Mouse (Mus musculus) megakaryocyte, embryonic 14.5 days (primary cell): ENCODE results near the gene Itprid2. TPM values are rescaled to one million over a fixed set of nuclear protein-coding genes. Genes with fewer than 3 reads are reported as not detected.

Experiments used
- H3K27me3 ChIP-seq: replicated peaks from 2 replicates; pipeline ENCODE3; 2012; ENCODE audit warnings: inconsistent platforms
- H3K36me3 ChIP-seq: replicated peaks from 2 replicates; pipeline ENCODE3; 2012; ENCODE audit warnings: low read length, inconsistent platforms, mixed read lengths
- H3K4me1 ChIP-seq: 2 replicates; pipeline ENCODE4 v1.6.1; 2012; ENCODE audit warnings: inconsistent platforms
- H3K4me3 ChIP-seq: replicated peaks from 2 replicates; pipeline ENCODE3; 2012; ENCODE audit warnings: moderate library complexity, mild to moderate bottlenecking, inconsistent platforms
- H3K9me3 ChIP-seq: 2 replicates; pipeline ENCODE4 v1.6.1; 2012; ENCODE audit warnings: inconsistent platforms
- FLI1 ChIP-seq: IDR thresholded peaks from 2 replicates; pipeline ENCODE4 v1.6.1; 2012; ENCODE audit warnings: low read length, inconsistent platforms, mixed read lengths
- GATA1 ChIP-seq: IDR thresholded peaks from 3 replicates; pipeline ENCODE4 v1.6.1; 2012; ENCODE audit warnings: mixed read lengths, low read length, inconsistent platforms, borderline replicate concordance
- polyA plus RNA-seq: library from polyadenylated mRNA; stranded (reverse); fragments of >175 nt; gene quantifications from 2 replicates; pipeline ENCODE4 v1.2.3, GENCODE M21; 2012; ENCODE audit warnings: low replicate concordance; ENCODE audit not compliant: insufficient read depth

Itprid2 gene
- polyA plus RNA-seq, 1 experiment = 2.3 TPM

DNA sequence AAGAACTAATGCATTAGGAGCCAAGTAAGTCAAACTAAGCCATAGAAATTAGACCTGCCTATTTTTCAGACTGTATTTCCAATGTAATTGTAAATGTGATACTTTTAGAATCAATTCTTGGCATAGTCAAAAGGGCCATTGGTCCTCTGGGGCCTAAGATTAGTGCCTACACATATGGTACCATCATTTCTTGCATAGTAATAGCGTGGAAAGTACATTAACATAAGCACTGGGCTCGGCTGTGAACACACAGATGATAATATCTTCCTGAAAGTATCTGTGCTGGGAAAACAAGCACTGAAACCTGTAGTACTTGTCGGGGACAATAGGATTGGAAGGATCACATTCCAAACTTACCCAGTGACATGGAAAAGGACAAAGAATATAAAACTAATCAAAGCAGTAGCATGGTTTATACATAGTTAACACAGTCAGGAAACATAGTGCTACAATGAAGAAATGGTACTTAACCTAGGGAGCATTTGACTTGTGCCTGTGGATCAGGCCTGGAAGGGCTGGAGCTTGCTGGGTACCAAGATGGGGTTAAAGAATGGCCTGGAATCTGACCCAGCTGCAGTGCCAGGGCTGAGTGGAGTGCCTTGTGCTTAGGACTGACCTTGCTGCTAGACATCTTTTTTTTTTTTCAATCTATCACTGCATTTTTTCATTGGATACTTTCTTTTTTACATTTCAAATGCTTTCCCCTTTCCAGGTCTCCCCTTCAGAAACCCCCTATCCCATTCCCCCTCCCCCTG is 29.6 kb downstream of the Itprid2 start:
- no peaks in the 10 kb centered on the region for H3K27me3 ChIP-seq
- H3K9me3 ChIP-seq = no peaks in the 10 kb centered on the region
- no peak overlapping the region for H3K4me3 ChIP-seq
- TF ChIP-seq GATA1 (no peak), FLI1 (no peak)
- peaks cover 24% of the 10 kb centered on the region for H3K4me1 ChIP-seq
- H3K36me3 ChIP-seq = peaks cover 86% of the 10 kb centered on the region

DNA sequence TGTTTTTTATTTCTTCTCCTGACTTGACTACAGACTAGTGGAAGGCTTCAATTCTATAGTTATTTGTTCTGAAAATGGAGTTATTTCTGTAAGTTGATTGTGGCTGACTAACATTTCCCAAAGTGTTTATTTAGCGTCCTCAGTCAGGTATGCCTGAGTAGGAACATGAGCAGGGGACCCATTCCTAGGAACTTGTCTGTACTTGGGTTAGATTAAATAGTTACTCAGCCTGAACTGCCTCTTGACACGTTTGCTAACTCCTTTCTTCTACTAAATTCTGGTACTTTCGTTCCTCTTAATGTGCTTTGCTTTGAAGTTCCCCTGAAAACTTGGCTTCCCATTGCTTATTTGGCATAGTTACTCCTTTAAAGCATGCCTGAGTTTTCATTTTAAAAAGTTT is 30.3 kb downstream of the Itprid2 start:
- Histone ChIP-seq H3K36me3 (peaks cover 86% of the 10 kb centered on the region), H3K27me3 (no peaks in the 10 kb centered on the region), H3K4me1 (peaks cover 25% of the 10 kb centered on the region), H3K4me3 (no peak overlapping the region), H3K9me3 (no peaks in the 10 kb centered on the region)
- no peak for TF ChIP-seq GATA1
- TF ChIP-seq FLI1 = no peak

- Histone ChIP-seq H3K27me3 (no peaks in the 10 kb centered on the region), H3K9me3 (no peaks in the 10 kb centered on the region), H3K4me3 (no peak overlapping the region), H3K4me1 (peaks cover 13% of the 10 kb centered on the region), H3K36me3 (peaks cover 57% of the 10 kb centered on the region)
- TF ChIP-seq GATA1 (no peak), FLI1 (no peak)
Observed at GRCm38 (mm10) chr2:79675266-79675665, 40.1 kb downstream of the Itprid2 start.

- no peaks in the 10 kb centered on the region for H3K9me3 ChIP-seq
- H3K27me3 ChIP-seq = no peaks in the 10 kb centered on the region
- H3K4me1 ChIP-seq = peaks cover 13% of the 10 kb centered on the region
- TF ChIP-seq GATA1 (no peak), FLI1 (no peak)
- no peak overlapping the region for H3K4me3 ChIP-seq
- H3K36me3 ChIP-seq = peaks cover 46% of the 10 kb centered on the region
Observed at GRCm38 (mm10) chr2:79677663-79678257, 42.6 kb downstream of the Itprid2 start.

DNA sequence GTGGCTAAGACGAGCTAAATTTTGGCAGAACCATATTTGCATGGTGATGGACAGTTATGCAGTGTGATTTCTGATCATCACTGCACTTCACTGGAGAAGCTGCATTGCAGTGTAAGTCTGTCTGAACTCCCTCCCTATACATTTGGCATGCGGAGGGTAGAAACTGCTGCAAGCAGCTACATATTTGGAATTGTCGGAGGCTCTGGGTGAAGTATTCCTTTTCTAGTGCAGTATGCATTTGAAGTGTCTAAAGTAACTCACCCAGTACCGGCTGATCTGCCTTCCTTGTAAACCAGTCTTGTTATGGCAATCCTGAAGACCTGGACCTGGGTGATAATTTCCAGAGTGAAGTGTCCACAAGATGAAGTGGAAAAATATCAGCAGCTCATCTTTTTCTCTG is 46.5 kb downstream of the Itprid2 start:
- Histone ChIP-seq H3K27me3 (no peaks in the 10 kb centered on the region), H3K9me3 (no peaks in the 10 kb centered on the region), H3K4me3 (no peak overlapping the region), H3K4me1 (peaks cover 13% of the 10 kb centered on the region), H3K36me3 (peaks cover 25% of the 10 kb centered on the region)
- TF ChIP-seq GATA1 (no peak), FLI1 (no peak)

GRCm38 (mm10) chr2:79683258-79683657 is 48.1 kb downstream of the Itprid2 start:
- no peak for TF ChIP-seq FLI1
- no peak for TF ChIP-seq GATA1

DNA sequence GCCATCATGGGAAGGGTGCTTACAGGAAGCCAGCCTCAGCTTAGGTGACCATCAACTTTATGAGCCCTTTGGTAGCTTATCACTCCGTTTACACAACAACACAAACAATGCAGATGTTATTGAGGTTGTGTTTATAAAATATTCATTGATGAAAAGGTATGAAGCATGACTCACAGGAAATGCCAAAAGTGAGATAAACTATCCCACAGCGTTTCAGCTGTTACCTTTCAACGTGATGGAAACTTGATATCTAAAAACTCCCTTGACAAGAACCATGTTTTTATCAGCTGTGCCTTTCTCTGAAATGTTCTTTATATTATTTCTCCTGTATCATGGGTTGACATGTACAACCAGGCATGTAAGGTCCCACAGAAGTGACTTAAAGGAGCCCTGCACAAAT is 55.7 kb downstream of the Itprid2 start:
- H3K4me3 ChIP-seq = no peak overlapping the region
- no peak for TF ChIP-seq FLI1
- H3K27me3 ChIP-seq = no peaks in the 10 kb centered on the region
- H3K4me1 ChIP-seq = peaks cover 12% of the 10 kb centered on the region
- no peaks in the 10 kb centered on the region for H3K9me3 ChIP-seq
- no peaks in the 10 kb centered on the region for H3K36me3 ChIP-seq

More at GRCm38 (mm10) chr2:79683258-79683657, 48.1 kb downstream of the Itprid2 start:
- no peaks in the 10 kb centered on the region for H3K27me3 ChIP-seq
- no peaks in the 10 kb centered on the region; the same call in 1 of the 2 replicates for H3K4me1 ChIP-seq
- peaks cover 25% of the 10 kb centered on the region for H3K36me3 ChIP-seq
- H3K4me3 ChIP-seq = no peak overlapping the region
- no peaks in the 10 kb centered on the region for H3K9me3 ChIP-seq

GRCm38 (mm10) chr2:79695190-79695589 is 60.0 kb downstream of the Itprid2 start:
- no peaks in the 10 kb centered on the region for H3K27me3 ChIP-seq
- no peaks in the 10 kb centered on the region for H3K36me3 ChIP-seq
- H3K4me1 ChIP-seq = peaks cover 29% of the 10 kb centered on the region
- TF ChIP-seq FLI1 (no peak), GATA1 (no peak)
- no peak overlapping the region for H3K4me3 ChIP-seq
- no peaks in the 10 kb centered on the region for H3K9me3 ChIP-seq

DNA sequence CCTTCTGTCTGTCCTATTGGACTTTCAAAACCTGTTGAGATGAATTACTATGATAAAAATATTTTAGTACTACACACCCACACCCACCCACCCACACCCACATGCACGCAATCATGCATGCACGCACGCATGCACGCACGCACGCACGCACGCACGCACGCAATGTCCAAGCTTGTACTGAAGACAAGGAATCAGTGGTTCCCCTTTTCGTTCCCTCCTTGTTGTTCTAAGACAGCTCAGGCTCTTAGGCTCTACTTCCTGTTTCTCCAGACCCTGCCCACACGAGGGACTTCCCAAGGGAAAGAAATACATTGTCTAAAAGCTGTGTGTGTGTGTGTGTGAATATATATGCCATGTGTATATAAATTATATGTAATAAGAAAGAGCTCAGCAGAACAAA is 60.8 kb downstream of the Itprid2 start:
- Histone ChIP-seq H3K4me3 (no peak overlapping the region), H3K36me3 (no peaks in the 10 kb centered on the region), H3K4me1 (peaks cover 35% of the 10 kb centered on the region), H3K9me3 (no peaks in the 10 kb centered on the region), H3K27me3 (no peaks in the 10 kb centered on the region)
- TF ChIP-seq FLI1 (no peak), GATA1 (no peak)

DNA sequence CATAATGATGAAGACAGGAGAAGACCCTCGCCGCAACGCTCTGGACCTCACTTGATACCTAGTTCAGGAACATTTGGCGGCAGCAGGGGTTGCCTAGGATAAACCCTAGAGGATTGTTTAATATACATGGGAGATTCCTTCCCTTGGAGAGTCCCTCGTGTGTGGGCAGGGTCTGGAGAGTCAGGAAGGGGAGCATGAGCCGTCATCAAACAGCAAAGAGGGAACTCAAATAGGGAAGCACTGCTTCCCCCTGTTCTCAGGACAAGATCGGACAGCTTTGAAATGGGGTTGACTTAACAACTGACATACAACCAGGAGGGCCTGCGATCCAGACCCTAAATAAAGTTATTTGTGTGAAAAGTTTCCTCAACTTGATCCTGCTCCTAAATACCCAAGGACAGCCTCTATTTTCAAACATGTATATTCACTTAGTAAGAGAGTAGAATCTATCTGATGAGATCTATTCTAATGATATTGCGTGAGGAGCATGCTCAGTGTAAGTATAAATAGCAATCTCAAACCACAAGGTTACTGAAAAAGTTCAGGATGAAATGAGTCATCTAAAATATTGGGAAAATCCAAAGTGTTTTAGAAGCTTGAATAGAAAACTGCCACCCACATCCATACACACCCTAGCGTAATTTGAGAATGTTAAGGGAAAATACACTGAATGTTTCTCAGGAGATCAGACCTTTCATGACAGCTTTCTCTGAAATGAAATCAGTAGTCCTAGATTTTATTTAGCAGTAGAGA is 61.5 kb downstream of the Itprid2 start:
- H3K4me1 ChIP-seq = peaks cover 43% of the 10 kb centered on the region
- TF ChIP-seq GATA1 (no peak), FLI1 (no peak)
- H3K36me3 ChIP-seq = no peaks in the 10 kb centered on the region
- no peaks in the 10 kb centered on the region for H3K9me3 ChIP-seq
- H3K27me3 ChIP-seq = no peaks in the 10 kb centered on the region
- no peak overlapping the region for H3K4me3 ChIP-seq
